Mouse (Mus musculus): ENCODE data around the gene Cyp2d26.
A peak's percentile ranks its signal among the peaks of the same experiment; 100 is the strongest.

The Cyp2d26 gene

GRCm38 (mm10) chr15:82794277-82794676 lies at the start of gene Cyp2d26:
Gene Cyp2d26 (minus strand): TSS chr15:82794294.
- H3K27me3 ChIP-seq (ENCODE audit: control insufficient read depth, insufficient read depth, low read length, poor library complexity, severe bottlenecking) = no peaks in the 10 kb centered on the region
- no peak for DNase-seq (ENCODE audit: low read depth, low spot score)
- H3K36me3 ChIP-seq (ENCODE audit: control insufficient read depth, insufficient read depth, low read length, poor library complexity, severe bottlenecking) = no peaks in the 10 kb centered on the region

GRCm38 (mm10) chr15:82839146-82839545 lies 45.1 kb upstream of the Cyp2d26 start:
- H3K36me3 ChIP-seq (ENCODE audit: control insufficient read depth, insufficient read depth, low read length, poor library complexity, severe bottlenecking) = peaks cover 6% of the 10 kb centered on the region; the same call in 1 of the 2 replicates
- no peak for DNase-seq (ENCODE audit: low read depth, low spot score)
- H3K27me3 ChIP-seq (ENCODE audit: control insufficient read depth, insufficient read depth, low read length, poor library complexity, severe bottlenecking) = no peaks in the 10 kb centered on the region

GRCm38 (mm10) chr15:82829917-82830316 lies 35.8 kb upstream of the Cyp2d26 start:
- no peak for DNase-seq (ENCODE audit: low read depth, low spot score)
- Histone ChIP-seq H3K27me3 (ENCODE audit: control insufficient read depth, insufficient read depth, low read length, poor library complexity, severe bottlenecking) (no peaks in the 10 kb centered on the region), H3K36me3 (ENCODE audit: control insufficient read depth, insufficient read depth, low read length, poor library complexity, severe bottlenecking) (no peaks in the 10 kb centered on the region)

- no peak for DNase-seq (ENCODE audit: low read depth, low spot score)
These were observed 31.8 kb upstream of the Cyp2d26 start for GRCm38 (mm10) chr15:82825866-82826265.

GRCm38 (mm10) chr15:82822347-82822746 lies 28.3 kb upstream of the Cyp2d26 start:
- H3K36me3 ChIP-seq (ENCODE audit: control insufficient read depth, insufficient read depth, low read length, poor library complexity, severe bottlenecking) = peaks cover 2% of the 10 kb centered on the region; the same call in 1 of the 2 replicates
- DNase-seq (ENCODE audit: low read depth, low spot score) = no peak
- no peaks in the 10 kb centered on the region for H3K27me3 ChIP-seq (ENCODE audit: control insufficient read depth, insufficient read depth, low read length, poor library complexity, severe bottlenecking)

More at GRCm38 (mm10) chr15:82825866-82826265, 31.8 kb upstream of the Cyp2d26 start:
- peaks cover 2% of the 10 kb centered on the region; the same call in 1 of the 2 replicates for H3K36me3 ChIP-seq (ENCODE audit: control insufficient read depth, insufficient read depth, low read length, poor library complexity, severe bottlenecking)
- no peaks in the 10 kb centered on the region for H3K27me3 ChIP-seq (ENCODE audit: control insufficient read depth, insufficient read depth, low read length, poor library complexity, severe bottlenecking)

- peaks cover 2% of the 10 kb centered on the region; the same call in 1 of the 2 replicates for H3K36me3 ChIP-seq (ENCODE audit: control insufficient read depth, insufficient read depth, low read length, poor library complexity, severe bottlenecking)
- no peak for DNase-seq (ENCODE audit: low read depth, low spot score)
- H3K27me3 ChIP-seq (ENCODE audit: control insufficient read depth, insufficient read depth, low read length, poor library complexity, severe bottlenecking) = no peaks in the 10 kb centered on the region
These were observed 27.6 kb upstream of the Cyp2d26 start for GRCm38 (mm10) chr15:82821657-82822056.

- Histone ChIP-seq H3K27me3 (ENCODE audit: control insufficient read depth, insufficient read depth, low read length, poor library complexity, severe bottlenecking) (no peaks in the 10 kb centered on the region), H3K36me3 (ENCODE audit: control insufficient read depth, insufficient read depth, low read length, poor library complexity, severe bottlenecking) (peaks cover 7% of the 10 kb centered on the region; the same call in 1 of the 2 replicates)
- DNase-seq (ENCODE audit: low read depth, low spot score) = no peak
These were observed 21.2 kb upstream of the Cyp2d26 start for GRCm38 (mm10) chr15:82815296-82815695.

GRCm38 (mm10) chr15:82814806-82815205 lies 20.7 kb upstream of the Cyp2d26 start:
- Histone ChIP-seq H3K27me3 (ENCODE audit: control insufficient read depth, insufficient read depth, low read length, poor library complexity, severe bottlenecking) (no peaks in the 10 kb centered on the region), H3K36me3 (ENCODE audit: control insufficient read depth, insufficient read depth, low read length, poor library complexity, severe bottlenecking) (peaks cover 7% of the 10 kb centered on the region; the same call in 1 of the 2 replicates)
- peak; percentile 78 for DNase-seq (ENCODE audit: low read depth, low spot score)

- no peak for DNase-seq (ENCODE audit: low read depth, low spot score)
- Histone ChIP-seq H3K36me3 (ENCODE audit: control insufficient read depth, insufficient read depth, low read length, poor library complexity, severe bottlenecking) (peaks cover 10% of the 10 kb centered on the region; the same call in 1 of the 2 replicates), H3K27me3 (ENCODE audit: control insufficient read depth, insufficient read depth, low read length, poor library complexity, severe bottlenecking) (no peaks in the 10 kb centered on the region)
These were observed 20.2 kb upstream of the Cyp2d26 start for GRCm38 (mm10) chr15:82814321-82814720.

- H3K27me3 ChIP-seq (ENCODE audit: control insufficient read depth, insufficient read depth, low read length, poor library complexity, severe bottlenecking) = no peaks in the 10 kb centered on the region
- peaks cover 10% of the 10 kb centered on the region; the same call in 1 of the 2 replicates for H3K36me3 ChIP-seq (ENCODE audit: control insufficient read depth, insufficient read depth, low read length, poor library complexity, severe bottlenecking)
- DNase-seq (ENCODE audit: low read depth, low spot score) = no peak
These were observed 16.5 kb upstream of the Cyp2d26 start for GRCm38 (mm10) chr15:82810556-82810955.

- Histone ChIP-seq H3K36me3 (ENCODE audit: control insufficient read depth, insufficient read depth, low read length, poor library complexity, severe bottlenecking) (peaks cover 8% of the 10 kb centered on the region; the same call in 1 of the 2 replicates), H3K27me3 (ENCODE audit: control insufficient read depth, insufficient read depth, low read length, poor library complexity, severe bottlenecking) (no peaks in the 10 kb centered on the region)
- no peak for DNase-seq (ENCODE audit: low read depth, low spot score)
These were observed 15.4 kb upstream of the Cyp2d26 start for GRCm38 (mm10) chr15:82809511-82809910.

- DNase-seq (ENCODE audit: low read depth, low spot score) = no peak
- H3K27me3 ChIP-seq (ENCODE audit: control insufficient read depth, insufficient read depth, low read length, poor library complexity, severe bottlenecking) = no peaks in the 10 kb centered on the region
These were observed 13.1 kb upstream of the Cyp2d26 start for GRCm38 (mm10) chr15:82806969-82807763.

GRCm38 (mm10) chr15:82804708-82805639 lies 10.9 kb upstream of the Cyp2d26 start:
- Histone ChIP-seq H3K36me3 (ENCODE audit: control insufficient read depth, insufficient read depth, low read length, poor library complexity, severe bottlenecking) (0 out of 2 replicates have a peak, but pooled peaks cover 3% of the 10 kb centered on the region), H3K27me3 (ENCODE audit: control insufficient read depth, insufficient read depth, low read length, poor library complexity, severe bottlenecking) (no peaks in the 10 kb centered on the region)
- DNase-seq (ENCODE audit: low read depth, low spot score) = peak; percentile 84

More at GRCm38 (mm10) chr15:82806969-82807763, 13.1 kb upstream of the Cyp2d26 start:
- H3K36me3 ChIP-seq (ENCODE audit: control insufficient read depth, insufficient read depth, low read length, poor library complexity, severe bottlenecking) = peaks cover 5% of the 10 kb centered on the region; the same call in 1 of the 2 replicates

- no peaks in the 10 kb centered on the region for H3K27me3 ChIP-seq (ENCODE audit: control insufficient read depth, insufficient read depth, low read length, poor library complexity, severe bottlenecking)
- H3K36me3 ChIP-seq (ENCODE audit: control insufficient read depth, insufficient read depth, low read length, poor library complexity, severe bottlenecking) = no peaks in the 10 kb centered on the region
- no peak for DNase-seq (ENCODE audit: low read depth, low spot score)
These were observed 1.9 kb upstream of the Cyp2d26 start for GRCm38 (mm10) chr15:82795936-82796440.
